Mouse (Mus musculus): ENCODE measurements around the gene Rgp1.
"Not testable (repeated sequence)": the region's sequence is repeated elsewhere in the genome, so short reads cannot be mapped to it uniquely, and the experiment has no call there.

Gene Rgp1

DNA sequence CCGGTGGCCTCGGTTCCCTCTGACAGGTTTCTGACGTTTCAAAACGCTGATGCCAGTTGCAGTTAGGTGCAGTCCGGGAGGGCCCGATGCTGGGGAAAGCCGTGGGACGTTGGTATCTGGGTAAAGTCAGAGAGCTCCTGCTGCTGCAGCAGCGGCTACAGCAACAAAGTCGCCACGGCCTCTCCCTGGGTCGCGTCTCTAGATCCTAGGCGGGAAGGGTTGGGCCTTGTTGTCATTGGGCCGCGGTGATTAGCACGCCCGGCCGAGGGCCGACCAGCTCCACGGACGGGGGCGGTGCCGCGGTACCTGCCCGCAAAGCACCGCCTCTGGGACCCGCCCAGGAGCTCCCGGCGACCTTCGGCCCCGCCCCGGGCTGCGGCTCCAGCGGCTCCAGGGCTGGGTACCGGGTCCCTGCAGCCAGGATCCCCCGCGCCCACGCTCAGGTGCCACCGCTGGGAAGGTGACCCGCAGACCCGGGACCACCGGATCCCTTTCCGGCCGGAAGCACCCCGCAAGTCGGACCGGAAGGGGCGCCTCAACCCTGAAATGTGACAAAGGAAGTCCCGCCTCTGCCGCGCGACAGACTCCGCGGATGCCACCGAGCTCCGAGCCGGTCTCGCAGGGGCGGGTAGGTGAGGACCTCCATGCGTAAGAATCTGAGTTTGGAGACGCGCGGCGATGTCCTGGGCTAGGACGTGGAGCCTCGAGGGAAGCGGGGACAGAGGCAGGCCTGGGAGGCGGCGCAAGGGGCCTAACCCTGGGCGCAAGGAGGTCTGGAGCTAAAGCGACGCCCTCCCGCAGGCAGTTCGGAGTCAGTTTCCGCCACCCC is at the start of gene Rgp1, which contains the start of gene Gba2:
TSS of gene Rgp1 (plus strand) at position 340 of the 829 bp plus-strand sequence.
TSS of gene Gba2 (minus strand) at position 498 of the 829 bp plus-strand sequence.
- peak; percentile 75 to 83 for DNase-seq (ENCODE audit: low spot score in 2 of 2)

DNA sequence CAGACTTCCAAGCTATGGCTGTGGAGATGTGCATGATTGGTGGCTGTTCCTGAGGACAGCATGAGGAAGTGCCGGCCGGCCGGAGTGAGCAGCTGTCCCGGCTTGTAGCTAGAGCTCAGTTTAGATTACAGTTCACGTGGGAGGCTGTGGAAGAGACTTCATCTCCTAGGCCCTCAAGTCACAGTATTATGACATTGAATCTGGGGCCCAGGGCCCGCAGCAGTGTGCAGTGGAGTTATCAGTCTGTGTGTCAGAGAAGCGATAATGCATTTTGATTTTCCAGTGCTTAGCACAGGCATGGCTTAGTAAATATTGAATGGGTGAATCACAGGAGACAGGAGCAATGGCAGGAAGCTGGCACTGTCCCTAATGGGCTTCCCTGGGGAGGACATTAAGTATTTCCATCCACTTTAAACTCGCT is 48.4 kb upstream of the Rgp1 start:
- DNase-seq (ENCODE audit: low spot score in 2 of 2) = no peak

DNA sequence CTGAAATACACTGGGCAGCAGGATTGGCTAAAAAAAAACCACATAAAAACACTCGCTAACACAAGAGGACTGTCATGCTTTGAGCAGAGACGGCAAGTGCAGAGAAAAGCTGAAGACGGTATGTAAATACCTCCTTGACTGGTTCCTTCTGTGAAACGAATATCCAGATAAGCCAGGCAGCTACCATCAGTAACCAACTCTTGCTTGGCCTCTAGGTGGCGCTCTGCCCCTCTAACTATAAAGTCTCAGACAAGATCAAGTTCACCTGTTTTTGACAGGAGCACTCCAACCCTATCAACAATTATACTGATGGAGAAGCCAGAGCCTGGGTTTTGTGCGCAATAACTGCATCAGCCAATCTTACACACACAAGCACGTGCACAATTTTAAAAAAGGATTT is 47.9 kb upstream of the Rgp1 start:
- DNase-seq (ENCODE audit: low spot score in 2 of 2) = peak; percentile 50 to 83

DNA sequence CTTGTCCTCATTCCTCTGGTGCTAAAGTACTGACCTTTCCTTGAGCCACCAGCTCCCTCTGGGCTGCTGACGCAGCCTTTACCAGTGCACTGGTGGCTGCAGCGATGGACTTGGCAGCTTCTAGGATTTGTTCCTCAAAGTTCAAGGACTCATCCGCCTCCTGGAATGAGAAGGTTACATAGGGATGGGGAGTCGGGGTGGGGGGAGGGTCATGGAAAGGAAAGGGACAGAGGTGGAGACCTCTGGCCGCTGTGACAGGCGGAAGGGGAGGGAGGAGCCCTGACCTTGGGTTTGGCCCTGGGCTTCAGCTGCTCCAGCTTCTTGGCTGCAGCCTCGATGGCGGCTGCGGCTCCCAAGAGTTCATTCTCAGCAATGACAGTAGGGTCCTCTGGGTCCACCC is 45.2 kb upstream of the Rgp1 start:
- DNase-seq (ENCODE audit: low spot score in 2 of 2) = no peak

DNA sequence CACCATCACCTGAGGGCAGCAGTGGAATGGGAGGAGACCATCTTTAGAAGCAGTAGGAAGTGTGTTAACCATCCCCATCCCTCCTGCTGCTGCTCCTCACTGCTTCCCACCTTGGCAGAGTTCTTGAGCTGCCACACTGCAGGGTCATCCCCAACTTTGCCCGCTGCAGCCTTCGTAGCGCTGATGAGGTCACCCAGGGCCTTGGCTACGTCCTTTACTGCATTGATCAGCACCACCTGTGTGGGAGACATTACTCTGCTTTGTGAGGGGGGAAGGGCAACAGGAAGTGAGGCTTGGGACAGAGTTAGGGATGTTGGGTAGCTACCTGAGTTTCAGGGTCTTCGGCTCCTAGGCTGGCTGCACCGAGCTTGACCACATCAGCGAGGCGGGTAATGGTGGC is 42.9 kb upstream of the Rgp1 start:
- DNase-seq (ENCODE audit: low spot score in 2 of 2) = no peak

DNA sequence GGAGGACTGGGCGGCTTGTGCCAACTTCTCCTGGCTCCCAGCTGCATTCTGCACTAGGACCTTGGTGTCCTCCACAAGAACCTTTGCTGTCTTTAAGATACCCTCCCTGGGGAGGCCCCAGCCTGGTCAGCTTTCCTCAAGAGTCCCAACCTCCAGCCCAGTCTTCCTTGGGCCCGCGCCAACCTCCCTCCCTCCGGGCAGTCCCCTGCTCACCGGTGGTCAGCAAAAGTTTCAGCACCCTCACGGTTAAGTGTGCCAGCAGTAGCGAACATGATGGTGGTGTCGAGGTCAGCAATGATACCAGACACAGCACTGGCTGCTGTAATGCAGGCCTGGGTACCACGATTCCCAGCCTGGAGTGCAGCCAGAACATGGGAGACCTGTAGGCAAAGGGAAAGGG is 42.5 kb upstream of the Rgp1 start:
- DNase-seq (ENCODE audit: low spot score in 2 of 2) = no peak

DNA sequence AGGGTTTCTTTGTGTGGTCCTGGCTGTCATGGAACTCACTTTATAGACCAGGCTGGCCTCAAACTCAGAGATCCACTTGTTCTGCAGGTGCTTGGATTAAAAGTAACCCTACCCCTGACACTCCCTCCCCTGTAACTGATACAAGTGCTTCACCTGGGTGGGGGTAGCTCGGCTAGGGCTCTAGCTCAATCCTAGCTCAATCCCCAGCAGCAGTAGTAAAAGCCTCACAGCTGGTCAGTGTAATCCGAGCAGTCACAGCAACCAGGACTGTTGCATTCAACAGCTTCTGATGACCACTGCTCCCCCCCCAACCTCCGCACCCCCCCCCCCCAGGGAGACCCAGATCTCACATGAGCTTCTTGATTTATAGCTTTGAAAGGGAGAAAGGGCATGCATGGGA is 36.5 kb upstream of the Rgp1 start:
- DNase-seq (ENCODE audit: low spot score in 2 of 2) = no peak

DNA sequence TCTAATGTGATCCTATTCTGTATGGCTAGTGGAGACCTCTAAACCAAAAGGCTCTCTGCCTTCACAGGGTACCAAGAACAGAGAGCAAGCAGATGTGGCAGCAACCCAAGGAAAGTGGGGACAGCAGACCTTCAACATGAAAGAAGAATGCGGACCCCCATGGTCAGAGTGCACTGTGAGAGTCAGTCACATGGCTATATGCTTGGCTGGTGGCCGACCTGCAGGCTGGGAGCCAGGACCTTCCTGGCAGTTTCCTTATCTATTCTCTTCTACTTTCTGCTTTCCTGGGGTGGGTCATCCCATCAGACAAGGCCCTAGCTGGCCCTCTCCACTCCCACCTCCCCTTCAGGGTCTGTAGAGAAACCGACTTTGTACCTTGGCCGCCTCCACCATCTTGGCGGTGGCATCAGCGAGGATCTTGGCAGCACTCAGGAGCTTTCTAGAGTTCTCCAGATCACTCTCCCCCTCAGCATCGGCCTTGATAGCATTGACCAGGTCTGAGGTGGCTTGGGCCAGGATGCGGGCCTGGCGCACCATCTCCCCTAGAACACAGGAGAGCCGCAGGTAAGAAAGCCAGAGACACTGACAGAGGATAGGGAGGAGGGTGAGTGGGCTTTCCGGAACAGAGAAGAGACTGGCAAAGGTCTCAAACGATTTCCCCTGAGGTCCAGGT is 32.0 kb upstream of the Rgp1 start:
- no peak for DNase-seq (ENCODE audit: low spot score in 2 of 2)

DNA sequence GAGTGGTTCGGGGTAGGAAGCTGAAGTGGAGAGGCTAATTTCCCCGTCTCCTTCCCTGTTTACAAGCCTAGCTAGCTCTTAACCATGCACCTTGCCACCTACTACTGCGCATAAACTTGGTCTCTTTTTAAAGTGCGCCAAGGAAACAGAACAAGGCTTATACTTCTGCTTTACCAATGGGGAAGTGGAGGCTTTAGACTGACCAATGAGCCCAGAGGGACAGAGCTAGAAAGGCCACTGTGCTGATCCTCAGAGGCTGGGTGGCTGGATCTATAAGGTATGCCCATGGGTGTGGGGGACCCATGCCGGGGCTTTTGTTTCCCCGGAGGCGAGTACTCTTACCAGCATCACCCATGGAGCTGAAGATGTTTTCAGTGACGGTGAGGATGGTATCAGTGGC is 31.4 kb upstream of the Rgp1 start:
- no peak for DNase-seq (ENCODE audit: low spot score in 2 of 2)

DNA sequence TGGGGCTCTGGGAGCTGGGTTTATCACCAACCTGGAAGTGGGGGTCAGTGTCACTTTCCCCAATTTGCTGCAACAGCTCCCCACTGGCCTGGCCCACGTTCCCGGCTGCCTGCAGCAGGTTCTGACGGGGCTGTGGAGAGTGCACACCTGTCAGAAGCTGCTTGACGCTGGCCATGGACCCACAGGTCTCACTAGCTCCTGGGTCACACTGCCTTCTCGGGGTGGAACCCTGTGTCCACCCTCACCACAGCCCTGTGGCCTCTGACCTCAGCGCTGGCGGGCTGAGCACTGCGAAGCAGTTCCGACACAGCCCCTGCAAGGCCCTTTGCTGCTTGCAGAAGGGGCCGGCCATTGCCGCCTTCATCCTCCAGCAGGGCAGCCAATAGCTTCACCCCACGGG is 29.5 kb upstream of the Rgp1 start:
- no peak for DNase-seq (ENCODE audit: low spot score in 2 of 2)

DNA sequence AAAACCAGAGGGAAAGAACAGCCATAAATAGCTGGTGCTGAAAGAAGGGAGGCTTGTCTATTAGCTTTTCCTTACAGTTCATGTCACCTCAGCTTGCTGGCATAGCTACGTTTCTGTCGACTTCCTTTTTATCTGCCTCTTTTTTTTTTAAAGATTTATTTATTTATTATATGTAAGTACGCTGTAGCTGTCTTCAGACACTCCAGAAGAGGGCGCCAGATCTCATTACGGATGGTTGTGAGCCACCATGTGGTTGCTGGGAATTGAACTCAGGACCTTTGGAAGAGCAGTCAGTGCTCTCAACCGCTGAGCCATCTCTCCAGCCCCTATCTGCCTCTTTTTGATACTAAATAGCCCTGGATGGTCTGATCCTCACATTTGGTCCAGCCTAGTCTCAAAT is 26.7 kb upstream of the Rgp1 start:
- not testable (repeated sequence) for DNase-seq (ENCODE audit: low spot score in 2 of 2)

DNA sequence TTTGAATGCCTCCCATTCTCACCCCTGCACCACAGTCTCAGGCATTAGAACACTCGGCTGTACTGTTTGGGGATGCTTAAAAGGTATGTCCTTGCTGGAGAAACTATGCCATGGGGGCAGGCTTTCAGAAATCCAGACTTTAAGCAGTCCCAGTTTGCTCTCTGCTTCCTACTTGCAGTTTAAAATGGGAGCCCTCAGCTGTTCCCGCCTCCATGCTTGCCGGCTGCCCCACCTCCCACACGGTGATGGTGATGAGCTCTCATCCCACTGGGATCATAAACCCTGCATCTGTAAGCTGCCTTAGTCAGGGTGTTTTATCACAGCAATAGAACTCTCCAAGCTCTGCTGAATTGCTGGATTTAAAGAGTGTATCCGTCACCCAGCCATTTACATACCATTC is 26.1 kb upstream of the Rgp1 start:
- DNase-seq (ENCODE audit: low spot score in 2 of 2) = no peak

DNA sequence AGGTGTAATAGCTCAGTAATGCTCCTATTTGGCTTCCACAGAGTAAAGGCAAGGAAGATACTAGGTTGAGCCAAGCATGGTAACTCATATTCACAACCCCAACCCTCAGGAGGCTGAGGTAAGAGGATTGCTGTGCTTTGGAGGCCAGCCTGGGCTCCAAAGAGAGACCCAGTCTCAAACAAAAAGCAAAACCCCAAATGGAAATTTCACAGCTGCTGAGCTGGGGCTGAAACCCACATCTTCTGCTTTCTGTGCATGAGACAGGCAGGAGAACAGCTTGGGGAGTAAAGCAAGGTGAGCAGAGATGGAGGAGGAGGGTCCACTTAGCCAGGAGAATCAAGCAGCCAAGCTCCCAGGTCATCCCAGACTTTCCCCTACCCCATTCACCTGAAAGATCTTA is 24.6 kb upstream of the Rgp1 start:
- no peak for DNase-seq (ENCODE audit: low spot score in 2 of 2)

DNA sequence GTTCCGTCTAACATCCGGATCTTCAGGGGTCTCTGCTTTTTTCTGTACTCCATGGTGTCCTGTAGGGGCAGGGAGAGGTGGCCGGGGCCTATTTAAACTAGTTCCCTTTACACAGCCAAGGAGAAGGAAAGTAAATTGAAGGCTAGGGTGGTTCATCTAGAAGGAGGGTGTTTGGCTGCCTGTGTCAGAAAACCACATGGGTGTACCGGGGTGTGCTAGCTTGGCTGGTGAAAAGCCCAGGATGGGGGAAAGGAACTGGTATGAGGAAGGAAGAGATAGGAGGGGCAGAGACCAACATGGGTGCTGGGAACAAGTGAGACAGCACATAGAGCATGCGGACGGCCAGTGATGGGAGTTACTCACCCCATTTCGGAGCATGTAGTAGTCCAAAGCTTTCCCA is 22.6 kb upstream of the Rgp1 start:
- no peak for DNase-seq (ENCODE audit: low spot score in 2 of 2)

DNA sequence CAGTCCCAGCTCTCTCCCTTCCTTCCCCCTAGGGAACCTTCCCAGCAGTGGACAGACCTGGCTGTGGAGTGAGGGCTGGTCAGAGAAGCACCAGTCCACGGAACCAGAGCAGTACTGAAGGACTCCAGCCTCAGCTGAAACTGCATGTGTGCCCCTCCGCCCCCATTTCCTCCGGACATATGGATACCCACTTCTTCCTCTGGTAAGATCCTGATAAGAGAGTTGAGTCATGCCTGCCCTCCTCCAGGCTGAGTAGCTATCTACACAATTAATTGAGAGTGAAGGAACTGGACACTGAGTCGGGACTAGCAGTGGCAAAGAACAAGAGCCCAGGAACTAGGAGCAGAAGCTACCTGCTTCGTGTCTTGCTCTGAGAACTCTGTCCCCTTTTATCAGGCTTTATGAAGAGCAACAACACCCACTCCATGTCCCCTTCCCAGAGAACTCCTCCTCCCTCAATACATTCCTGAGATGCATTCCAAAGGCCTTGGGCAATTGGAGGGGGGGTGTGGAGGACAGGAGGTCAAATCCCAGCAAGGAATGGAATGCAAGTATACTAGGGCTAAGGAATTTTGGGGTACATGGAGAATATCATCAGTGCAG is 20.4 kb upstream of the Rgp1 start:
- DNase-seq (ENCODE audit: low spot score in 2 of 2) = no peak

DNA sequence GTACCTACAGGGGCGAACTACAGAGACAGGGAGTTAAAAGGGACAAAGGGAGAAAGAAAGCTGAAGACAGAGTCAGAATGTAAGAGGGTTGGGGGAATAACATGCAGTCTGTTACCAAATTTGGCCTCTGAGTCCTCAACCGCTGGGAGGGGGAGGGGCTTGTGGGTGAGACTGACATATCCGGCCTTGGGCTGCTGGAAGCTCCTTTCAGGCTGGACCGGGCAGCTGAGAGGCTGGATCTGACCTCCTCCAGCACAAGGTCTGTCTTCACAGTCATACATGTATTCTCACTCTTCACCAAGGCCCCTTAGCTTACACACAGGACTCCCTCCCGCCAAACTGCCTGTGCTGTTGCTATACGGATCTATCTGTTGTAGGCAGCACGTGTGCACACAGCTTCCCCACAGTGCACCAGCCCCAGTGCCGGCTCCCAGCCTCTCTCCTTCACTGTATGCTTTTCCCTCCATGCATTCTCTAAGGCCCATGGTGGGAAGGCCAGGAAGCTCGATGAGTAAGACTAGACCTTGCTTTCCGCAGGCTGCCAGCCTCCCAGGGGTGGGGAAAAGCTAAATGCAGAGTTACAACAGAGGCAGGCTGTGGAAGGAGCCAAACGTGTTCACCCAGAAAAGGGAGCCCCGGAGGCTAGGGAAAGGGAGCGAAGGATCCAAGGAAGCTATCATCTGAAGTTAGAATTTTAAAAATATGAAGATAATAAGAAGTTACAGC is 19.7 kb upstream of the Rgp1 start:
- peak; percentile 47 to 54 for DNase-seq (ENCODE audit: low spot score in 2 of 2)

DNA sequence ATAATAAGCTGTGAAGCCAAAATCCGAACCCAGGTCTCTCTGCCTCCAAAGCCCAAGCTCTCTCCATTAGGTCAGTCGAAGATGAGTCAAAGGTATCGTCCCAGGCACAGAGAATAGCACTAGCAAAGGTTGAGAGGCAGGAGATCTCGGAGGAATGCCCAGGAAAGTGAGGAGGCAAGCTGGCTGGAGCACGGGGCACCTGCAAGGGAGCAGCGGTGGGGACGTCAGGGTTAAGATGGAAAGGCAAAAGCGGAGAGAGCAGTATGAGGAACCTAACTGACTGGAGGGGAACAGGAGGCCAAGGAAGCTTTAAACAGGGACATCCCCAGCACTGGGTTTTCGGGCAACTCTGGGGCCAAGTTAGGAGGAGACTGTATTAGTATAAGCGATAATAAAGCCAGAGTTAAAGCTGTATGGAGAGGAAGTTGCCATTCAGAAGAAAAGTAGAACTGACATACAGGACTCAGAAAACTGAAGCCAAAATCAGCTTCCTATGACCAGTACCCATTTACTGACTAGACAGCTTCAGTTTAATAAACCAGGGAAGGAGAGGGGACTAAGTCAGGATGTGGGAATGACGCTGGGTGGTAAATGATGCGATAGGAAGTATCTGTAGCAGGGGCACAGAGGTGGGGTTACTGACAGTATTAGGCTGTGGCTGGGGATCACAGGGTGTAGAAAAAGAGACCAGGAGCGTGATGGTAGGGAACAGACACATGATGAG is 18.8 kb upstream of the Rgp1 start:
- DNase-seq (ENCODE audit: low spot score in 2 of 2) = no peak

DNA sequence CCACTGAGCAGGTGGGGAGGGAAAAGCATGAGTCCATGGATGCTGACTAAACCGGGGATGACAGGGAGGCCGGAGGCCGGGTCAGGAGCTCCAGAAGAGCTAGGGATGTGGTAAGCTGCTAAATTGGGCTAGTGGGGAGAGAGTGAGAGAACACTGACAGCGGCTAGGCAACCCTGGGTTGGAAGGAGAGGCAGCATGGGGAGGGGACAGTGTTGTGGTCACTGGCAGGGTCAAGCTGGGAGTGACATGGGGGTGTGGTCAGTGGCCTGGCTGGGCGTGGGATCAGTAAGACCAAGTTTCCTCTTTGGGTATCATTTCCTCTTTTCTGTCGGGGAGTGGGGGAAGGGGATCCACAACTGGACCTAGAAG is 18.3 kb upstream of the Rgp1 start:
- no peak for DNase-seq (ENCODE audit: low spot score in 2 of 2)

DNA sequence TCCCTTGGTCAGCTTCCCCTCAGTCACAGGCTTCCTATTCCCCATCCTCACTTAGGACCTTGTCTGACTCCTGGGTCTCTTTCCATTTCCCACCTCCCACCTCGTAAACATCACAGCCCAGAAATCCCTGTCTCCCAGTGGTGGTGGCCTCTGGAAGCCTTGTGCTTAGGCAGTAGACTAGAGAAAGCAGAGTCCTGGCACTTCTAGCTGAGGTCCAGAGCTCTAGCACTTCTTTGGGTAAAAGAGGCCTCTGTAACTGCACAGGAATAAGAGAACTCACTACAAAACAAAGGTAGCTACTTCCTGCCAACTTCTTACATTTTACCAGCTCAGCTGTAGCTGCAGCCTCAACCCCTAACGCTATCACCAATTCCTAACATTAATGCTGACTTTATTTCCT is 17.5 kb upstream of the Rgp1 start:
- DNase-seq (ENCODE audit: low spot score in 2 of 2) = peak in 1 of 2 experiments; percentile 22

DNA sequence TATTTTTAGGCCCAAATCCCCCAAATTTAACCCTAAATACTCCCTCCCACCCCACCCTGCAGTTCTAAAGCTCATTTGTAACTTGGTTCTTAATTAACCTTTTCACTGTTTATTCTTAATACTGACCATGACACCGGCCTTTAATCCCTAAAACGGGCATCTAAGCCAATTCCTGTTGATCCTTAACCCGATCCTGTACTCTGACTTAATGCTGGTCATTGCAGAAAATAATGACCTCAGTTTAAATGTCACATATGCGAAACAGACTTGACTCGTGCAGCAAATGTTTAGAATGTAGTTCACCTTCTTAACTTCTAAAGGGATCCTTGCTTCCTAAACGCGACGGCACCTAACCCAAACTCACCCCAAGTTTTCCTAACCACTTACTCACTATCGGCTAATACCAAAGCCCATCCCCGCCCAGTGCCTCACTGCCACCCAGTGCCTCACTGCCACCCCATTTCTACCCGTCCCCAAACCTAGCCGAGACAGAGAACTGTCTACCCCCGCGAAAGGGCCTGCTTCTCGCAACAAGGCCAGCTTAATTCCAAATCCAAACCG is 17.0 kb upstream of the Rgp1 start:
- DNase-seq (ENCODE audit: low spot score in 2 of 2) = no peak
